ENCODE assay signal across 8 mouse cellular contexts in genomic region chr8:84704867-84705831, GRCm38 (mm10). TPM values are rescaled to one million over a fixed set of nuclear protein-coding genes. Genes with fewer than 3 reads are reported as not detected.
DNase-seq lines count a peak whose midpoint lies in the region; ATAC-seq and TF ChIP-seq lines count a peak whose summit lies in the region.

No protein-coding gene starts in this region.

- H3K79me2 ChIP-seq in liver, adult 2 months (ENCODE audit: control insufficient read depth, insufficient read depth, low read length) = peaks cover 3% of the 10 kb centered on the region; the same call in 1 of the 2 replicates

- 2% methylated on average over 61 of the region's 61 CpGs for WGBS in heart, embryonic 13.5 days
- WGBS in liver, adult 2 months = 12% methylated on average over 60 of the region's 61 CpGs
- WGBS in neural tube, embryonic 13.5 days = under 1% methylated on average over 61 of the region's 61 CpGs

- no peak for TF ChIP-seq POLR2A in liver, adult 2 months (IDR thresholded peaks at IDR 0.05; ENCODE audit: extremely low read depth, insufficient read depth, low read length)

- peak overlapping the region; percentile 74 for H3K4me2 ChIP-seq in heart, embryonic 13.5 days
- peak overlapping the region; percentile 53 for H3K4me2 ChIP-seq in neural tube, embryonic 13.5 days

- peak overlapping the region; percentile 30 for H3K4me3 ChIP-seq in layer of hippocampus, adult 2 months
- H3K4me3 ChIP-seq in brown adipose tissue, adult 24 weeks (ENCODE audit: insufficient read depth, low read depth, low read length) = peak overlapping the region; percentile 57
- peak overlapping the region; percentile 57 for H3K4me3 ChIP-seq in heart, embryonic 13.5 days
- H3K4me3 ChIP-seq in liver, adult 2 months (ENCODE audit: insufficient read depth, low read depth, low read length) = peak overlapping the region; percentile 62
- H3K4me3 ChIP-seq in neural tube, embryonic 13.5 days = peak overlapping the region; percentile 29

- peaks cover 23% of the 10 kb centered on the region for H3K4me1 ChIP-seq in brown adipose tissue, adult 24 weeks (ENCODE audit: control insufficient read depth, insufficient read depth, insufficient read length, low read length)
- peaks cover 87% of the 10 kb centered on the region for H3K4me1 ChIP-seq in heart, embryonic 13.5 days
- peaks cover 18% of the 10 kb centered on the region; the same call in 1 of the 2 replicates for H3K4me1 ChIP-seq in liver, adult 2 months (ENCODE audit: control insufficient read depth, insufficient read depth, low read length)
- peaks cover 65% of the 10 kb centered on the region for H3K4me1 ChIP-seq in neural tube, embryonic 13.5 days (replicated peaks)

- no peak; the same call in 1 of the 2 replicates for ATAC-seq in heart, embryonic 13.5 days (ENCODE audit: extremely low read depth, insufficient number of reproducible peaks, low FRiP score, low TSS enrichment)
- no peak for ATAC-seq in neural tube, embryonic 13.5 days (ENCODE audit: low read depth)

- H3K27ac ChIP-seq in layer of hippocampus, adult 2 months = peak overlapping the region; percentile 85
- peak overlapping the region; percentile 49 for H3K27ac ChIP-seq in brown adipose tissue, adult 24 weeks (replicated peaks; ENCODE audit: low read depth, low read length)
- peak overlapping the region; percentile 93 for H3K27ac ChIP-seq in heart, embryonic 13.5 days (replicated peaks)
- no peak overlapping the region for H3K27ac ChIP-seq in liver, adult 2 months (replicated peaks; ENCODE audit: insufficient read depth, low read depth, low read length)
- peak overlapping the region; percentile 88 for H3K27ac ChIP-seq in neural tube, embryonic 13.5 days (replicated peaks)

- peaks cover 16% of the 10 kb centered on the region for H3K36me3 ChIP-seq in heart, embryonic 13.5 days
- no peaks in the 10 kb centered on the region for H3K36me3 ChIP-seq in liver, adult 2 months (ENCODE audit: control insufficient read depth, insufficient read depth, low read length)
- no peaks in the 10 kb centered on the region for H3K36me3 ChIP-seq in neural tube, embryonic 13.5 days

- peaks cover 71% of the 10 kb centered on the region for H3K27me3 ChIP-seq in heart, embryonic 13.5 days (replicated peaks)
- no peaks in the 10 kb centered on the region for H3K27me3 ChIP-seq in liver, adult 2 months (ENCODE audit: control insufficient read depth, insufficient read depth, low read length)
- peaks cover 81% of the 10 kb centered on the region for H3K27me3 ChIP-seq in neural tube, embryonic 13.5 days

- peak overlapping the region; percentile 87 for H3K9ac ChIP-seq in heart, embryonic 13.5 days
- peak overlapping the region; percentile 81 for H3K9ac ChIP-seq in liver, adult 2 months (ENCODE audit: low read depth, low read length)
- H3K9ac ChIP-seq in neural tube, embryonic 13.5 days = peak overlapping the region; percentile 61

- H3K9me3 ChIP-seq in heart, embryonic 13.5 days = no peaks in the 10 kb centered on the region
- no peaks in the 10 kb centered on the region for H3K9me3 ChIP-seq in neural tube, embryonic 13.5 days

- TF ChIP-seq CTCF in layer of hippocampus, adult 2 months (conservative IDR thresholded peaks at IDR 0.05) = no peak
- no peak for TF ChIP-seq CTCF in liver, adult 2 months (IDR thresholded peaks at IDR 0.05; ENCODE audit: low read depth, low read length)

- no peak for DNase-seq in layer of hippocampus, adult 2 months (ENCODE audit: low spot score in 2 of 2)
- DNase-seq in layer of hippocampus, postnatal 36 days = no peak
- DNase-seq in liver, adult 2 months (ENCODE audit: extremely low read depth, low read depth, low spot score) = no peak
- DNase-seq in frontal cortex, postnatal 10 days (ENCODE audit: low spot score in 2 of 2) = no peak
- no peak for DNase-seq in left cerebral cortex, adult 11 months (ENCODE audit: low spot score)

RNA-seq across cellular contexts. Expression of gene Lyl1, which starts 3.9 kb away (rescaled TPM):
- total RNA-seq in layer of hippocampus, adult 2 months (2021) = 1 to 10 TPM; 2.3 to 2.6 TPM
- total RNA-seq in layer of hippocampus, postnatal 36 days (2021) = 1 to 10 TPM; 1.2 to 2.0 TPM
- polyA plus RNA-seq in brown adipose tissue, adult 24 weeks (2012; ENCODE audit: insufficient read depth, insufficient read length, missing spikeins) = 2.9 and 3.1 TPM in 2 replicates
- polyA plus RNA-seq in heart, embryonic 13.5 days (2015; fragmentation: Nextera tagmentation; extraction: Ambion mirVana) = 15.4 and 17.1 TPM in 2 replicates
- 0.18 and 0.47 TPM in 2 replicates for total RNA-seq in liver, adult 2 months (2014; rRNA removed)
- 0.71 and 1.3 TPM in 2 replicates for polyA plus RNA-seq in liver, adult 2 months (2012; rRNA removed)
- polyA plus RNA-seq in neural tube, embryonic 13.5 days (2015; fragmentation: Nextera tagmentation; extraction: Ambion mirVana) = 2.8 and 3.6 TPM in 2 replicates

RNA-seq across cellular contexts. Expression of gene Nacc1, which starts 17.5 kb away (rescaled TPM):
- 10 to 100 TPM; 91.8 to 93.9 TPM for total RNA-seq in layer of hippocampus, adult 2 months (2021)
- 10 to 100 TPM; 85.9 to 92.2 TPM for total RNA-seq in layer of hippocampus, postnatal 36 days (2021)
- polyA plus RNA-seq in brown adipose tissue, adult 24 weeks (2012; ENCODE audit: insufficient read depth, insufficient read length, missing spikeins) = 19.0 and 22.9 TPM in 2 replicates
- polyA plus RNA-seq in heart, embryonic 13.5 days (2015; fragmentation: Nextera tagmentation; extraction: Ambion mirVana) = 15.1 and 15.7 TPM in 2 replicates
- total RNA-seq in liver, adult 2 months (2014; rRNA removed) = 5.3 and 8.0 TPM in 2 replicates
- polyA plus RNA-seq in liver, adult 2 months (2012; rRNA removed) = 31.0 and 32.6 TPM in 2 replicates
- 14.1 and 15.1 TPM in 2 replicates for polyA plus RNA-seq in neural tube, embryonic 13.5 days (2015; fragmentation: Nextera tagmentation; extraction: Ambion mirVana)

RNA-seq across cellular contexts. Expression of gene G430095P16Rik, which starts 17.7 kb away (rescaled TPM):
- under 1 TPM in 1 of 2 experiments, not detected in 1; 0.54 TPM for total RNA-seq in layer of hippocampus, adult 2 months (2021)
- total RNA-seq in layer of hippocampus, postnatal 36 days (2021) = not detected
- polyA plus RNA-seq in brown adipose tissue, adult 24 weeks (2012; ENCODE audit: insufficient read depth, insufficient read length, missing spikeins) = 1.9 TPM in 1 of 2 replicates, not detected in the other
- polyA plus RNA-seq in heart, embryonic 13.5 days (2015; fragmentation: Nextera tagmentation; extraction: Ambion mirVana) = 7.8 and 8.9 TPM in 2 replicates
- not detected in 2 replicates for total RNA-seq in liver, adult 2 months (2014; rRNA removed)
- 0.19 TPM in 1 of 2 replicates, not detected in the other for polyA plus RNA-seq in liver, adult 2 months (2012; rRNA removed)
- polyA plus RNA-seq in neural tube, embryonic 13.5 days (2015; fragmentation: Nextera tagmentation; extraction: Ambion mirVana) = 1.4 and 2.2 TPM in 2 replicates

RNA-seq across cellular contexts. Expression of gene Trmt1, which starts 19.0 kb away (rescaled TPM):
- 100 to 1,000 TPM; 109 to 113 TPM for total RNA-seq in layer of hippocampus, adult 2 months (2021)
- 100 to 1,000 TPM in 1 of 2 experiments, 10 to 100 TPM in 1; 95.2 to 115 TPM for total RNA-seq in layer of hippocampus, postnatal 36 days (2021)
- 25.1 and 33.4 TPM in 2 replicates for polyA plus RNA-seq in brown adipose tissue, adult 24 weeks (2012; ENCODE audit: insufficient read depth, insufficient read length, missing spikeins)
- 47.6 and 51.6 TPM in 2 replicates for polyA plus RNA-seq in heart, embryonic 13.5 days (2015; fragmentation: Nextera tagmentation; extraction: Ambion mirVana)
- total RNA-seq in liver, adult 2 months (2014; rRNA removed) = 20.7 and 27.3 TPM in 2 replicates
- 44.6 and 58.6 TPM in 2 replicates for polyA plus RNA-seq in liver, adult 2 months (2012; rRNA removed)
- polyA plus RNA-seq in neural tube, embryonic 13.5 days (2015; fragmentation: Nextera tagmentation; extraction: Ambion mirVana) = 53.6 and 55.5 TPM in 2 replicates

RNA-seq across cellular contexts. Expression of gene Ier2, which starts 42.5 kb away (rescaled TPM):
- total RNA-seq in layer of hippocampus, adult 2 months (2021) = 1 to 10 TPM; 5.1 to 7.2 TPM
- total RNA-seq in layer of hippocampus, postnatal 36 days (2021) = 1 to 10 TPM; 7.2 to 7.6 TPM
- polyA plus RNA-seq in brown adipose tissue, adult 24 weeks (2012; ENCODE audit: insufficient read depth, insufficient read length, missing spikeins) = 17.2 and 62.3 TPM in 2 replicates
- polyA plus RNA-seq in heart, embryonic 13.5 days (2015; fragmentation: Nextera tagmentation; extraction: Ambion mirVana) = 43.0 and 44.8 TPM in 2 replicates
- total RNA-seq in liver, adult 2 months (2014; rRNA removed) = 13.1 and 15.6 TPM in 2 replicates
- polyA plus RNA-seq in liver, adult 2 months (2012; rRNA removed) = 12.0 and 12.6 TPM in 2 replicates
- 32.5 and 37.7 TPM in 2 replicates for polyA plus RNA-seq in neural tube, embryonic 13.5 days (2015; fragmentation: Nextera tagmentation; extraction: Ambion mirVana)
